Mouse (Mus musculus) WW6 (cell line): ENCODE measurements around the gene Fastk.

Experiments used
- DNase-seq: peaks from one replicate; pipeline ENCODE4 v3.0.0-alpha.2; 2013; ENCODE audit warnings: low read depth, low spot score

Fastk gene

GRCm38 (mm10) chr5:24444746-24445427 lies at the start of gene Fastk:
Gene Fastk (minus strand): TSS chr5:24445287.
- no peak for DNase-seq

- no peak for DNase-seq
Observed at GRCm38 (mm10) chr5:24492546-24493285, 47.6 kb upstream of the Fastk start.

GRCm38 (mm10) chr5:24490413-24490920 lies 45.4 kb upstream of the Fastk start:
- DNase-seq = no peak

GRCm38 (mm10) chr5:24486738-24487137 lies 41.7 kb upstream of the Fastk start:
- DNase-seq = no peak

- DNase-seq = no peak
Observed at GRCm38 (mm10) chr5:24486097-24486496, 41.0 kb upstream of the Fastk start.

- no peak for DNase-seq
Observed at GRCm38 (mm10) chr5:24484963-24485362, 39.9 kb upstream of the Fastk start.

- DNase-seq = peak; percentile 61
Observed at GRCm38 (mm10) chr5:24483326-24483725, 38.2 kb upstream of the Fastk start.

- no peak for DNase-seq
Observed at GRCm38 (mm10) chr5:24482247-24483079, 37.4 kb upstream of the Fastk start.

- DNase-seq = peak; percentile 66
Observed at GRCm38 (mm10) chr5:24481647-24482046, 36.6 kb upstream of the Fastk start.

GRCm38 (mm10) chr5:24477909-24478308 lies 32.8 kb upstream of the Fastk start:
- no peak for DNase-seq

GRCm38 (mm10) chr5:24475476-24476241 lies 30.6 kb upstream of the Fastk start:
- no peak for DNase-seq

GRCm38 (mm10) chr5:24474723-24475261 lies 29.7 kb upstream of the Fastk start:
- no peak for DNase-seq

- no peak for DNase-seq
Observed at GRCm38 (mm10) chr5:24474025-24474722, 29.1 kb upstream of the Fastk start.

GRCm38 (mm10) chr5:24472884-24473619 lies 28.0 kb upstream of the Fastk start:
- no peak for DNase-seq

- DNase-seq = peak; percentile 61
Observed at GRCm38 (mm10) chr5:24470600-24470999, 25.5 kb upstream of the Fastk start.

GRCm38 (mm10) chr5:24466762-24467161 lies 21.7 kb upstream of the Fastk start:
- no peak for DNase-seq

- no peak for DNase-seq
Observed at GRCm38 (mm10) chr5:24455613-24456012, 10.5 kb upstream of the Fastk start.

- DNase-seq = no peak
Observed at GRCm38 (mm10) chr5:24455076-24455475, 10.0 kb upstream of the Fastk start.

GRCm38 (mm10) chr5:24453985-24454303 lies 8.9 kb upstream of the Fastk start:
- DNase-seq = no peak
